Mouse (Mus musculus) lung, adult 2 months (tissue): ENCODE measurements around the gene E130114P18Rik.

Source experiments
- CTCF ChIP-seq: fragments of 200-500 bp; IDR thresholded peaks from 2 replicates; pipeline ENCODE4 v1.5.1; 2011; ENCODE audit warnings: mild to moderate bottlenecking, low read length, control low read depth; ENCODE audit not compliant: insufficient read depth
- POLR2A ChIP-seq: fragments of 200-500 bp; IDR thresholded peaks from 2 replicates; pipeline ENCODE4 v1.6.1; 2011; ENCODE audit warnings: low read depth, mild to moderate bottlenecking, control low read depth, low read length, borderline replicate concordance; ENCODE audit errors: extremely low read depth

GRCm38 (mm10) chr4:97564199-97564598 lies 213.7 kb downstream of the E130114P18Rik start:
- no peak for TF ChIP-seq CTCF
- TF ChIP-seq POLR2A: no peak
